In the genomic region with DNA sequence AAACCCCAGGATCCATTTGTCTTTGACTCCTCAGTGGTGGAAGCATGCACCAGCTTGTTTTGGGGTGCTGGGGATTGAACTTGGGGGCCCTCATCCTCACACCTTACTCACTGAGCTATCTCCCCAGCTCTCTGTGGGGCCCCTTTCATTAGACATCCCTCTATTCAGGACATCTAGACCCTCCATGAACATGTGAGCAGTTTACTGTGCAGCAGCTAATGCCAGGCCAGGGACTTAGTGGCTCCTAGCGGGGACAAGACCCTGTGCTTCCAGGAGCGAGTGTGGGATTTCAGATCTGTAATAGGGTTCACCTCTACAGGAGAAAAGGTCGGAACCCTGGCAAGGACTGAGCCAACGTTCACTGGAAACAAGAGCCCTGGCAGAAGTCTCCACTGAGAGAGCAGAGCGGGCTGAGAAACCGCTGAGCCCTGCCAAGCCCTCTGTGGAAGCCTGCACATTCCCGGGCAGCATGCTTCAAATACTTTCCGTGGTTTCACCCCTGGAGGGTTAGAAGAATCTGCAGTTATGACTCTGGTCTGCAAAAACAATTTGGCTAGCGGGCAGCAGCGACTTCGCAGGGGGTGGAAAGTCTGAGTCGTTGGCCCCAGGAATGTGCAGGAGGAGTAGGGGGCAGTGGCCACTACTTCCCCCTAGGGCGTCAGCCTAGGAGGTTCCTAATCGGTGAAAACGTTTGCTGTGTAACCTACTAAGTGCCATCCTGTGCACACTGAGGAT, we compare ENCODE assay signal across 8 mouse cellular contexts.
DNase-seq lines count a peak whose midpoint lies in the region; ATAC-seq lines count a peak whose summit lies in the region.

No protein-coding gene starts in this region.

- WGBS in hindbrain, embryonic 10.5 days = 47% methylated on average over 15 of the region's 15 CpGs
- 53% methylated on average over 15 of the region's 15 CpGs for whole genome bisulfite sequencing in hindbrain, embryonic 12.5 days
- 43% methylated on average over 15 of the region's 15 CpGs for WGBS in liver, embryonic 12.5 days (ENCODE audit: insufficient replicate concordance)

- 0 out of 2 replicates have a peak, but pooled peaks cover under 1% of the 10 kb centered on the region for H3K9me3 ChIP-seq in hindbrain, embryonic 10.5 days
- no peaks in the 10 kb centered on the region for H3K9me3 ChIP-seq in hindbrain, embryonic 12.5 days (replicated peaks)
- no peaks in the 10 kb centered on the region for H3K9me3 ChIP-seq in liver, embryonic 12.5 days (replicated peaks)

- peaks cover 20% of the 10 kb centered on the region for H3K4me1 ChIP-seq in hindbrain, embryonic 10.5 days (replicated peaks)
- peaks cover 9% of the 10 kb centered on the region for H3K4me1 ChIP-seq in hindbrain, embryonic 12.5 days
- peaks cover 14% of the 10 kb centered on the region; the same call in 1 of the 2 replicates for H3K4me1 ChIP-seq in liver, embryonic 12.5 days

- H3K4me2 ChIP-seq in hindbrain, embryonic 12.5 days (replicated peaks) = no peak overlapping the region
- no peak overlapping the region for H3K4me2 ChIP-seq in liver, embryonic 12.5 days

- H3K9ac ChIP-seq in hindbrain, embryonic 12.5 days = no peak overlapping the region
- no peak overlapping the region for H3K9ac ChIP-seq in liver, embryonic 12.5 days

- peak; percentile 44 for DNase-seq in hindbrain, embryonic 10.5 days (ENCODE audit: low spot score)
- peak; percentile 69 for DNase-seq in gastrocnemius, postnatal 10 days
- DNase-seq in kidney, adult 8-10 months = peak; percentile 83 to 93
- DNase-seq in mesoderm, embryonic 11.5 days (ENCODE audit: low read depth, low spot score) = peak; percentile 80
- no peak for DNase-seq in left cerebral cortex, adult 8-10 months (ENCODE audit: low spot score in 2 of 2)

- no peak overlapping the region for H3K4me3 ChIP-seq in hindbrain, embryonic 10.5 days
- no peak overlapping the region for H3K4me3 ChIP-seq in hindbrain, embryonic 12.5 days
- no peak overlapping the region for H3K4me3 ChIP-seq in liver, embryonic 12.5 days

- H3K27me3 ChIP-seq in hindbrain, embryonic 10.5 days (ENCODE audit: insufficient read depth, poor library complexity, severe bottlenecking) = no peaks in the 10 kb centered on the region
- no peaks in the 10 kb centered on the region for H3K27me3 ChIP-seq in hindbrain, embryonic 12.5 days
- peaks cover 11% of the 10 kb centered on the region; the same call in 1 of the 2 replicates for H3K27me3 ChIP-seq in liver, embryonic 12.5 days (replicated peaks)

- H3K36me3 ChIP-seq in hindbrain, embryonic 10.5 days = no peaks in the 10 kb centered on the region
- H3K36me3 ChIP-seq in hindbrain, embryonic 12.5 days = no peaks in the 10 kb centered on the region
- no peaks in the 10 kb centered on the region for H3K36me3 ChIP-seq in liver, embryonic 12.5 days

- peak overlapping the region; percentile 37 for H3K27ac ChIP-seq in hindbrain, embryonic 10.5 days
- H3K27ac ChIP-seq in hindbrain, embryonic 12.5 days = no peak overlapping the region; the same call in 1 of the 2 replicates
- no peak overlapping the region for H3K27ac ChIP-seq in liver, embryonic 12.5 days

- no peak for ATAC-seq in hindbrain, embryonic 12.5 days (ENCODE audit: low FRiP score)
- ATAC-seq in liver, embryonic 12.5 days = no peak
- no peak for ATAC-seq in megakaryocyte-erythroid progenitor cell, adult 5-6 weeks (replicated peaks; ENCODE audit: low FRiP score, low TSS enrichment, poor library complexity, severe bottlenecking)

Comparison
In these comparisons a context has a peak if more than half of its experiments do, and no peak if none do; other contexts are left out.
1. DNase-seq: peak in hindbrain, embryonic 10.5 days (single experiment), gastrocnemius, postnatal 10 days (single experiment), kidney, adult 8-10 months (2 of 2) and mesoderm, embryonic 11.5 days (single experiment); none in left cerebral cortex, adult 8-10 months (0 of 2).